Comparison of ENCODE assay signal across 8 mouse cellular contexts in genomic region chr4:141273296-141273695, GRCm38 (mm10). TPM values are rescaled to one million over a fixed set of nuclear protein-coding genes. Genes with fewer than 3 reads are reported as not detected.
DNase-seq lines count a peak whose midpoint lies in the region; ATAC-seq and TF ChIP-seq lines count a peak whose summit lies in the region.

No protein-coding gene starts in this region.

- ATAC-seq in activated CD4-positive, CD25-positive, alpha-beta regulatory T cell, adult 4 months = peak; percentile 79
- peak; percentile 80 for ATAC-seq in hindbrain, postnatal 0 days
- peak; percentile 80 for ATAC-seq in megakaryocyte progenitor cell, adult 5-6 weeks (replicated peaks; ENCODE audit: poor library complexity)

- H3K4me1 ChIP-seq in hindbrain, postnatal 0 days (ENCODE audit: insufficient read depth, low read length) = peaks cover 8% of the 10 kb centered on the region; the same call in 1 of the 2 replicates

- H3K27ac ChIP-seq in gastrocnemius, adult 2 months = peak overlapping the region; percentile 44
- H3K27ac ChIP-seq in hindbrain, postnatal 0 days = no peak overlapping the region

- H3K36me3 ChIP-seq in hindbrain, postnatal 0 days (ENCODE audit: insufficient read depth, low read length) = no peaks in the 10 kb centered on the region

- WGBS in hindbrain, postnatal 0 days = 16% methylated on average over 12 of the region's 12 CpGs

- H3K4me3 ChIP-seq in gastrocnemius, adult 2 months = peak overlapping the region; percentile 49
- no peak overlapping the region for H3K4me3 ChIP-seq in hindbrain, postnatal 0 days (ENCODE audit: low read length)

- no peaks in the 10 kb centered on the region for H3K9me3 ChIP-seq in hindbrain, postnatal 0 days (ENCODE audit: low read length)

- intact Hi-C loops in gastrocnemius, adult 2 months (cut with DNase I) = loop anchor here (1.0 kb wide), 1 partner anchor 90 kb away; no protein-coding TSS in a partner anchor
- intact Hi-C loops in left cerebral cortex, postnatal 10 days (cut with DNase I) = loop anchor here (1.0 to 5.0 kb wide), 2 partner anchors 90 to 126 kb away; partner anchors contain the start of gene Fbxo42

- H3K4me2 ChIP-seq in hindbrain, postnatal 0 days (ENCODE audit: low read depth, low read length) = peak overlapping the region; percentile 38; the same call in 1 of the 2 replicates

- no peaks in the 10 kb centered on the region for H3K27me3 ChIP-seq in hindbrain, postnatal 0 days (ENCODE audit: insufficient read depth, low read length)

- peak; percentile 79 to 88 for DNase-seq in cerebellum, postnatal 4 days (ENCODE audit: low spot score in 2 of 2)
- DNase-seq in gastrocnemius, adult 2 months = peak; percentile 90
- DNase-seq in hindbrain, postnatal 0 days (ENCODE audit: low spot score) = peak; percentile 87
- DNase-seq in left cerebral cortex, postnatal 10 days (ENCODE audit: extremely low spot score in 1 of 2, low spot score in 2 of 2) = peak; percentile 46 to 90
- peak; percentile 77 to 88 for DNase-seq in right cerebral cortex, postnatal 10 days (ENCODE audit: low spot score in 2 of 2)
- DNase-seq in urinary bladder, postnatal 36 days (ENCODE audit: low spot score in 2 of 2) = peak; percentile 76 to 88

- H3K9ac ChIP-seq in hindbrain, postnatal 0 days (replicated peaks; ENCODE audit: low read length) = 0 out of 2 replicates have a peak overlapping the region, but pooled peaks have one; percentile 9

- no peak; the same call in 1 of the 2 replicates for TF ChIP-seq CTCF in gastrocnemius, adult 2 months (IDR thresholded peaks at IDR 0.05)
- peak; percentile 100 for TF ChIP-seq CTCF in hindbrain, postnatal 0 days (IDR thresholded peaks at IDR 0.05; ENCODE audit: low read depth)

RNA-seq across cellular contexts. Expression of gene Epha2, which starts 27.7 kb away (rescaled TPM):
- not detected for polyA plus RNA-seq in activated CD4-positive, CD25-positive, alpha-beta regulatory T cell, adult 4 months (2017; shearing (Covaris generic))
- total RNA-seq in gastrocnemius, adult 2 months (2021) = 1 to 10 TPM; 1.8 to 2.6 TPM
- 1.6 and 3.5 TPM in 2 replicates for total RNA-seq in hindbrain, postnatal 0 days (2014; rRNA removed)
- polyA plus RNA-seq in hindbrain, postnatal 0 days (2015; fragmentation: Nextera tagmentation; extraction: Ambion mirVana) = 0.44 and 0.46 TPM in 2 replicates
- total RNA-seq in left cerebral cortex, postnatal 10 days (2021) = 1 to 10 TPM; 1.9 TPM
- total RNA-seq in megakaryocyte progenitor cell, adult 5-6 weeks (2015) = 0.46 and 0.49 TPM in 2 replicates
- 0.14 and 0.50 TPM in 2 replicates for total RNA-seq in megakaryocyte progenitor cell, adult 5-6 weeks (2017)

RNA-seq across cellular contexts. Expression of gene Arhgef19, which starts 34.0 kb away (rescaled TPM):
- polyA plus RNA-seq in activated CD4-positive, CD25-positive, alpha-beta regulatory T cell, adult 4 months (2017; shearing (Covaris generic)) = not detected
- total RNA-seq in gastrocnemius, adult 2 months (2021) = under 1 TPM; 0.31 to 0.33 TPM
- total RNA-seq in hindbrain, postnatal 0 days (2014; rRNA removed) = 1.2 and 2.3 TPM in 2 replicates
- 1.2 TPM in 2 replicates for polyA plus RNA-seq in hindbrain, postnatal 0 days (2015; fragmentation: Nextera tagmentation; extraction: Ambion mirVana)
- 1 to 10 TPM; 4.2 to 5.9 TPM for total RNA-seq in left cerebral cortex, postnatal 10 days (2021)
- not detected in 2 replicates for total RNA-seq in megakaryocyte progenitor cell, adult 5-6 weeks (2015)
- total RNA-seq in megakaryocyte progenitor cell, adult 5-6 weeks (2017) = not detected in 2 replicates

RNA-seq across cellular contexts. Expression of gene Rsg1, which starts 59.5 kb away (rescaled TPM):
- polyA plus RNA-seq in activated CD4-positive, CD25-positive, alpha-beta regulatory T cell, adult 4 months (2017; shearing (Covaris generic)) = 1 to 10 TPM; 1.5 to 3.2 TPM
- not detected for total RNA-seq in gastrocnemius, adult 2 months (2021)
- total RNA-seq in hindbrain, postnatal 0 days (2014; rRNA removed) = 2.4 and 8.7 TPM in 2 replicates
- polyA plus RNA-seq in hindbrain, postnatal 0 days (2015; fragmentation: Nextera tagmentation; extraction: Ambion mirVana) = 3.9 and 4.3 TPM in 2 replicates
- 1 to 10 TPM; 3.5 to 5.0 TPM for total RNA-seq in left cerebral cortex, postnatal 10 days (2021)
- 0.73 and 1.4 TPM in 2 replicates for total RNA-seq in megakaryocyte progenitor cell, adult 5-6 weeks (2015)
- total RNA-seq in megakaryocyte progenitor cell, adult 5-6 weeks (2017) = 1.8 and 3.5 TPM in 2 replicates
